In the genomic region with DNA sequence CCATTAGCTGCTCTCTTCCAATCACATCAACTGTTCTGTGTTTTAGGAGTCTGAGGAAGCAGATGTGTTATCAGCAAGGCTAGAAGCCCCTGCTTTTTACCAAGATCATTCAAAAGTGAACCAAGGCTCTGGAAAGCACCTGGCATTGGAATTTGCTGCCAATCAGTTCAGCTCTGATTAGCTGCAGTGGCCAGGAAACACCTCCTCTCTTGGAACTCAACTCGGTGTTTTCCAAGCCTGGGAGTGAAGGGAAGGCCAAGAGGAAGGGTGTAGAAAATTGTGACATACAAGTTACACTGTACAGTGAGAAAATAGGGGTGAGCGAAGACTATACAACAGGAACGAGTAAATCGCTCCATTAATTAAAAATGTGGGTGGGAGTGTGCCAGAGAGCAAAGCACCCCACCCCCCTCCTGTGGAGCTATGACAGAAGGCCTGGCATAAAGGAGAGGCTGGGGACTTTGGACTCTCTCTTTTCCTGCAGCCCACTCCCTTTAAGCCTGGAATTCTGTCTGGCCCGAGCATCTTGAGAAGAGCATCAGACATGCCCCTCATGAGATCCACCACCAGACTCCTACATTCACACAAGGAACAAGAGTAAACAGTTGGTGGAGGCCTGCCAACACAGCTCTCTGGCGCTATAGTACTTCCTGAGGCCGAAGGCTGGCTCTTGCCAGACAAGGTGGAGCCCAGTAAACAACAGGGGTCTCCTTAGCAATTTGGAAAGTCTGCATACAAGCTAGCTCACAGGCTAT, we compare ENCODE assay signal across 8 mouse cellular contexts.
DNase-seq lines count a peak whose midpoint lies in the region; ATAC-seq and TF ChIP-seq lines count a peak whose summit lies in the region.

No protein-coding gene starts in this region.

- no peak overlapping the region for H3K4me2 ChIP-seq in heart, embryonic 16.5 days (ENCODE audit: low read depth, low read length)
- no peak overlapping the region for H3K4me2 ChIP-seq in embryonic facial prominence, embryonic 13.5 days
- H3K4me2 ChIP-seq in kidney, postnatal 0 days (ENCODE audit: low read length), result no peak overlapping the region
- no peak overlapping the region for H3K4me2 ChIP-seq in midbrain, embryonic 12.5 days (replicated peaks)

- no peak overlapping the region for H3K9ac ChIP-seq in heart, embryonic 16.5 days (ENCODE audit: low read length)
- H3K9ac ChIP-seq in embryonic facial prominence, embryonic 13.5 days, result no peak overlapping the region
- H3K9ac ChIP-seq in kidney, postnatal 0 days (ENCODE audit: low read depth, low read length), result no peak overlapping the region
- H3K9ac ChIP-seq in midbrain, embryonic 12.5 days (replicated peaks), result no peak overlapping the region

- DNase-seq in heart, postnatal 25 days (ENCODE audit: low spot score), result no peak
- peak; percentile 39 for DNase-seq in brain, embryonic 18.5 days (ENCODE audit: low read depth, low spot score)
- DNase-seq in kidney, postnatal 0 days (ENCODE audit: low spot score), result peak; percentile 42
- DNase-seq in spleen, adult 12 weeks (ENCODE audit: low spot score), result no peak
- DNase-seq in adrenal gland, adult 2 months, result no peak

- H3K27me3 ChIP-seq in heart, embryonic 16.5 days (ENCODE audit: control insufficient read depth, insufficient read depth, low read length), result no peaks in the 10 kb centered on the region
- H3K27me3 ChIP-seq in embryonic facial prominence, embryonic 13.5 days, result no peaks in the 10 kb centered on the region
- H3K27me3 ChIP-seq in kidney, postnatal 0 days (ENCODE audit: insufficient read depth, low read length), result no peaks in the 10 kb centered on the region
- H3K27me3 ChIP-seq in midbrain, embryonic 12.5 days, result no peaks in the 10 kb centered on the region

- H3K4me3 ChIP-seq in heart, embryonic 16.5 days (ENCODE audit: low read length), result no peak overlapping the region
- no peak overlapping the region for H3K4me3 ChIP-seq in embryonic facial prominence, embryonic 13.5 days
- H3K4me3 ChIP-seq in kidney, postnatal 0 days (replicated peaks; ENCODE audit: low read depth, low read length), result no peak overlapping the region
- H3K4me3 ChIP-seq in midbrain, embryonic 12.5 days, result no peak overlapping the region

- H3K27ac ChIP-seq in heart, embryonic 16.5 days (ENCODE audit: low read length), result peak overlapping the region; percentile 68
- H3K27ac ChIP-seq in embryonic facial prominence, embryonic 13.5 days, result peak overlapping the region; percentile 40; the same call in 1 of the 2 replicates
- H3K27ac ChIP-seq in kidney, postnatal 0 days, result 0 out of 2 replicates have a peak overlapping the region, but pooled peaks have one; percentile 1
- no peak overlapping the region; the same call in 1 of the 2 replicates for H3K27ac ChIP-seq in midbrain, embryonic 12.5 days (replicated peaks)

- peaks cover 8% of the 10 kb centered on the region for H3K4me1 ChIP-seq in heart, embryonic 16.5 days (ENCODE audit: control insufficient read depth, insufficient read depth, low read length)
- peaks cover 21% of the 10 kb centered on the region for H3K4me1 ChIP-seq in embryonic facial prominence, embryonic 13.5 days
- H3K4me1 ChIP-seq in kidney, postnatal 0 days (replicated peaks; ENCODE audit: insufficient read depth, low read length), result no peaks in the 10 kb centered on the region
- peaks cover 16% of the 10 kb centered on the region for H3K4me1 ChIP-seq in midbrain, embryonic 12.5 days

- no peak for TF ChIP-seq CTCF in kidney, postnatal 0 days (IDR thresholded peaks at IDR 0.05; ENCODE audit: low read depth)

- peak; percentile 59 for ATAC-seq in heart, embryonic 16.5 days (replicated peaks; ENCODE audit: extremely low read depth, insufficient read depth, low FRiP score)
- no peak for ATAC-seq in embryonic facial prominence, embryonic 13.5 days (ENCODE audit: insufficient number of reproducible peaks, insufficient read depth, low FRiP score, low TSS enrichment, low read depth)
- no peak for ATAC-seq in kidney, postnatal 0 days (replicated peaks; ENCODE audit: low FRiP score, low read depth)
- ATAC-seq in midbrain, embryonic 12.5 days (ENCODE audit: low FRiP score, low read depth), result 0 out of 2 replicates have a peak, but pooled peaks have one; percentile 23

- no peaks in the 10 kb centered on the region for H3K9me3 ChIP-seq in heart, embryonic 16.5 days (replicated peaks; ENCODE audit: control insufficient read depth, low read length)
- no peaks in the 10 kb centered on the region for H3K9me3 ChIP-seq in embryonic facial prominence, embryonic 13.5 days
- no peaks in the 10 kb centered on the region for H3K9me3 ChIP-seq in kidney, postnatal 0 days (replicated peaks; ENCODE audit: low read length)
- no peaks in the 10 kb centered on the region for H3K9me3 ChIP-seq in midbrain, embryonic 12.5 days

- 61% methylated on average over 7 of the region's 7 CpGs for WGBS in heart, embryonic 16.5 days
- 75% methylated on average over 7 of the region's 7 CpGs for WGBS in embryonic facial prominence, embryonic 13.5 days
- 48% methylated on average over 7 of the region's 7 CpGs for WGBS in kidney, postnatal 0 days
- WGBS in midbrain, embryonic 12.5 days, result 89% methylated on average over 7 of the region's 7 CpGs

- H3K36me3 ChIP-seq in heart, embryonic 16.5 days (ENCODE audit: control insufficient read depth, insufficient read depth), result no peaks in the 10 kb centered on the region
- H3K36me3 ChIP-seq in embryonic facial prominence, embryonic 13.5 days, result no peaks in the 10 kb centered on the region
- H3K36me3 ChIP-seq in kidney, postnatal 0 days (ENCODE audit: insufficient read depth, low read length), result no peaks in the 10 kb centered on the region
- H3K36me3 ChIP-seq in midbrain, embryonic 12.5 days, result no peaks in the 10 kb centered on the region

- intact Hi-C loops in heart, postnatal 25 days (cut with DNase I), result no loop called here

Comparison
In these comparisons a context has a peak if more than half of its experiments do, and no peak if none do; other contexts are left out.
1. ATAC-seq: peak in heart, embryonic 16.5 days (single experiment) and midbrain, embryonic 12.5 days (single experiment); none in embryonic facial prominence, embryonic 13.5 days (single experiment) and kidney, postnatal 0 days (single experiment).
2. DNase-seq: peak in brain, embryonic 18.5 days (single experiment) and kidney, postnatal 0 days (single experiment); none in heart, postnatal 25 days (single experiment), spleen, adult 12 weeks (single experiment) and adrenal gland, adult 2 months (single experiment).